24 mouse cellular contexts compared by ENCODE assay signal in genomic region chr6:32224007-32224703, GRCm38 (mm10).
DNase-seq lines count a peak whose midpoint lies in the region; ATAC-seq and TF ChIP-seq lines count a peak whose summit lies in the region.
"Had no signal": no experiment of that assay in that cellular context is flagged by ENCODE, and none has a peak within 500 bp of the region (broad histone marks: within the 10 kb centered on the region; RNA-seq: fewer than 3 reads in every experiment).

No protein-coding gene starts in this region.

- H3K9ac ChIP-seq in midbrain, postnatal 0 days (replicated peaks; ENCODE audit: low read length, poor library complexity, severe bottlenecking): no peak overlapping the region
- H3K9ac ChIP-seq in midbrain, embryonic 11.5 days (ENCODE audit: low read length): no peak overlapping the region
- H3K9ac ChIP-seq: embryonic facial prominence, embryonic 15.5 days; heart, embryonic 13.5 days had no signal

- no peaks in the 10 kb centered on the region for H3K27me3 ChIP-seq in midbrain, postnatal 0 days (ENCODE audit: insufficient read depth, low read length)
- no peaks in the 10 kb centered on the region for H3K27me3 ChIP-seq in midbrain, embryonic 11.5 days (ENCODE audit: control insufficient read depth, insufficient read depth, low read length)
- H3K27me3 ChIP-seq: embryonic facial prominence, embryonic 15.5 days; heart, embryonic 13.5 days; Patski had no signal

- H3K4me3 ChIP-seq in midbrain, postnatal 0 days (ENCODE audit: low read depth, low read length): no peak overlapping the region
- H3K4me3 ChIP-seq in midbrain, embryonic 11.5 days (ENCODE audit: low read depth, low read length): no peak overlapping the region
- H3K4me3 ChIP-seq: embryonic facial prominence, embryonic 15.5 days; heart, embryonic 13.5 days; megakaryocyte, embryonic 14.5 days had no signal

- WGBS in midbrain, postnatal 0 days: 81% methylated on average over 7 of the region's 7 CpGs
- 86% methylated on average over 7 of the region's 7 CpGs for WGBS in midbrain, embryonic 11.5 days

- H3K36me3 ChIP-seq in midbrain, postnatal 0 days (ENCODE audit: insufficient read depth, low read length): peaks cover 11% of the 10 kb centered on the region
- no peaks in the 10 kb centered on the region for H3K36me3 ChIP-seq in midbrain, embryonic 11.5 days (ENCODE audit: control insufficient read depth, insufficient read depth, low read length)
- H3K36me3 ChIP-seq: embryonic facial prominence, embryonic 15.5 days; G1E had no signal

- H3K4me2 ChIP-seq in midbrain, postnatal 0 days (ENCODE audit: low read depth, low read length, poor library complexity, severe bottlenecking): no peak overlapping the region
- no peak overlapping the region for H3K4me2 ChIP-seq in midbrain, embryonic 11.5 days
- H3K4me2 ChIP-seq: embryonic facial prominence, embryonic 15.5 days; heart, embryonic 13.5 days had no signal

- H3K4me1 ChIP-seq in midbrain, postnatal 0 days (ENCODE audit: insufficient read depth, low read length): no peaks in the 10 kb centered on the region
- H3K4me1 ChIP-seq in midbrain, embryonic 11.5 days (ENCODE audit: control insufficient read depth, insufficient read depth, low read length): no peaks in the 10 kb centered on the region
- H3K4me1 ChIP-seq: embryonic facial prominence, embryonic 15.5 days; megakaryocyte, embryonic 14.5 days had no signal

- no peak for TF ChIP-seq CTCF in midbrain, postnatal 0 days (IDR thresholded peaks at IDR 0.05)

- no peak for ATAC-seq in midbrain, postnatal 0 days (ENCODE audit: low FRiP score)
- no peak for ATAC-seq in midbrain, embryonic 11.5 days (ENCODE audit: low FRiP score)
- ATAC-seq: midbrain, embryonic 16.5 days had no signal

- peak; percentile 62 to 73 for DNase-seq in cerebellum, postnatal 10 days
- DNase-seq in cerebellum, postnatal 36 days: no peak
- DNase-seq in left cerebral cortex, postnatal 4 days: peak; percentile 68
- no peak for DNase-seq in left cerebral cortex, adult 9 months (ENCODE audit: low spot score in 2 of 2)
- peak; percentile 46 for DNase-seq in midbrain, postnatal 0 days (ENCODE audit: low spot score)
- DNase-seq in midbrain, embryonic 11.5 days (ENCODE audit: low spot score, missing footprints): no peak
- peak; percentile 44 to 49 for DNase-seq in layer of hippocampus, postnatal 10 days (ENCODE audit: low spot score in 2 of 2)
- no peak for DNase-seq in thymus, postnatal 25 days
- DNase-seq: adrenal gland, postnatal 36 days; B cell, adult 2 months; gastrocnemius, postnatal 25 days; heart, adult 18-20 months; heart, postnatal 14 days; kidney, adult 18-20 months; kidney, postnatal 4 days; lung, postnatal 14 days; right cerebral cortex, adult 18-20 months; spleen, adult 18-20 months had no signal

- H3K9me3 ChIP-seq in midbrain, postnatal 0 days (ENCODE audit: low read length): no peaks in the 10 kb centered on the region
- no peaks in the 10 kb centered on the region for H3K9me3 ChIP-seq in midbrain, embryonic 11.5 days (ENCODE audit: control insufficient read depth, low read length)
- H3K9me3 ChIP-seq: embryonic facial prominence, embryonic 15.5 days; G1E; heart, embryonic 13.5 days; megakaryocyte, embryonic 14.5 days had no signal

- intact Hi-C loops in left cerebral cortex, postnatal 4 days (cut with DNase I): no loop called here

- no peak overlapping the region for H3K27ac ChIP-seq in midbrain, postnatal 0 days (ENCODE audit: low read depth, low read length)
- no peak overlapping the region for H3K27ac ChIP-seq in midbrain, embryonic 11.5 days (ENCODE audit: low read depth, low read length)
- H3K27ac ChIP-seq: embryonic facial prominence, embryonic 15.5 days; heart, embryonic 13.5 days had no signal

Comparison
In these comparisons a context has a peak if more than half of its experiments do, and no peak if none do; other contexts are left out.
1. DNase-seq: peak in cerebellum, postnatal 10 days (2 of 2), left cerebral cortex, postnatal 4 days (single experiment), midbrain, postnatal 0 days (single experiment) and layer of hippocampus, postnatal 10 days (2 of 2); none in cerebellum, postnatal 36 days (0 of 2), left cerebral cortex, adult 9 months (0 of 2), midbrain, embryonic 11.5 days (single experiment) and thymus, postnatal 25 days (single experiment).